Mouse (Mus musculus): ENCODE measurements at regions not wholly inside any gene's neighbourhood (a gene's known extent, or its start where the extent isn't known, plus 50 kb on each side); places are given as distances from the start of the nearest gene placed in this dataset.
A peak's percentile ranks its signal among the peaks of the same experiment; 100 is the strongest.

DNA sequence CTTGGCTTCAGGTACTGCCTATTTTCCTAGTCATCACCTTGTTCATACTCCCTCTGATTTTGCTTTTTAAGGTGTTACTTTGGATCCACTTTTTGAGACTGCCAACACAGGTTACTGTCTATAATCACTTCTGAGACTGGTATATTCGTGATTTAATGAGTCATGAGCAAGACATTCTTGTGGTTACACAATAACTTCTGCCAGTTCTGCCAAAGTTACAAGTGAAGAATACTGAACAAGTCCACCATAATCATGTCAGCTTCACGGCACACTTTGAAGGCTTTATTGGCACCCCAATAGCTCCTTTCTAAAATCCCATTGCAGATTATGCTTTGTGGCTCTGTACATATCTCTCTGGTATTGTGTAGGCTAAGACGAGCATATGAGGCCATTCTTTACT lies 327.9 kb downstream of the Frk start:
- Histone ChIP-seq H3K9me3 (ENCODE audit: control insufficient read depth, low read length) (no peaks in the 10 kb centered on the region), H3K36me3 (ENCODE audit: control insufficient read depth, insufficient read depth, low read length) (no peaks in the 10 kb centered on the region), H3K9ac (replicated peaks; ENCODE audit: low read depth, low read length) (no peak overlapping the region), H3K27me3 (ENCODE audit: control insufficient read depth, insufficient read depth, low read length) (no peaks in the 10 kb centered on the region), H3K27ac (ENCODE audit: low read depth, low read length) (no peak overlapping the region), H3K4me2 (ENCODE audit: low read depth, low read length) (no peak overlapping the region), H3K4me3 (ENCODE audit: low read depth, low read length) (no peak overlapping the region), H3K4me1 (ENCODE audit: control insufficient read depth, insufficient read depth, low read length) (no peaks in the 10 kb centered on the region)
- WGBS = 88% methylated on average over 3 of the region's 3 CpGs
- ATAC-seq (ENCODE audit: low read depth) = no peak

DNA sequence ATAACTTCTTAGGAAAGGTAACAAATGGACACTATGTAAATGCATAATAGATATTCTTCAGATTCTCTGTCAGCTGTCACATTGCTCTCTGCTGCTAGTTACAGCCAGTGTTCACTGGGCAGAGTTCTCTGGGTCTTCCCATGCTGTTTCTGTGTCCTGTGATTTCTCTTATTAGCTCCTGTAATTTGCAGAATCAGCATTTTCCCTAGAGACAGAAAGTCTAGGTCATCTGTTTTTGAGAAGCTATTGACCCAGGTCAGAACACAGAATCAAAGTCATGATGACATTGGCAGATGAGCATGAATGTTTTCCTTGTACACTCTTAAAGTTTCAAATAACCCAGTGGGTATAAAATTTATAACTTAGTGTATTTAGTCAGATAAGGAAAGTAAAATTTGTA lies 340.9 kb downstream of the Frk start:
- H3K9ac ChIP-seq (replicated peaks; ENCODE audit: low read depth, low read length) = no peak overlapping the region
- H3K4me2 ChIP-seq (ENCODE audit: low read depth, low read length) = no peak overlapping the region
- no peak for ATAC-seq (ENCODE audit: low read depth)

DNA sequence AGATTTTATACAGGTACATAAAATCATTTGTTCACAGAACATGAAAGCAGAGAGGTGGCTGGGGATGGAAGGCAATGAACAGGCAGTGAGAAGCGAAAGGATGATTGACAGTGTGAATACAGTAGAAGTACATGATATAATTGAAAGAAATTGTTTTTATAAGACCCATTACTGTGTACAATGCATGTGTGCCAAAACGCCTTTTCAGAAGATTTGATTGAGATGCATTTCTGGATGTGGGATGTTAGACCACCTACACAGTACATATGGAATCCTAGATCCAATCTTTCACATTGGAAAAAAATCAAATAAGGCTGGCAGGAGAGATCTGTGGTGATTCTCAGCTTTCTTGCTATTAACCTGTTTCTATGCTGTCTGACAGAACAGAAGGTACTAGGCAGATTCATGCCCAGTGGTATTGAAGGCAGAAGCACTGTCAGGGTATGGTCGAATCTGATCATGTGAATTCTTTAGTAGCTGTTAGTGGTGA lies 358.9 kb downstream of the Frk start:
- Histone ChIP-seq H3K4me3 (ENCODE audit: low read depth, low read length) (no peak overlapping the region), H3K27me3 (ENCODE audit: control insufficient read depth, insufficient read depth, low read length) (no peaks in the 10 kb centered on the region), H3K4me1 (ENCODE audit: control insufficient read depth, insufficient read depth, low read length) (no peaks in the 10 kb centered on the region), H3K9ac (replicated peaks; ENCODE audit: low read depth, low read length) (no peak overlapping the region), H3K9me3 (ENCODE audit: control insufficient read depth, low read length) (no peaks in the 10 kb centered on the region), H3K36me3 (ENCODE audit: control insufficient read depth, insufficient read depth, low read length) (no peaks in the 10 kb centered on the region), H3K27ac (ENCODE audit: low read depth, low read length) (no peak overlapping the region), H3K4me2 (ENCODE audit: low read depth, low read length) (no peak overlapping the region)
- no peak for ATAC-seq (ENCODE audit: low read depth)
- 86% methylated on average over 3 of the region's 3 CpGs for WGBS

More for the DNA sequence above, 340.9 kb downstream of the Frk start:
- Histone ChIP-seq H3K4me1 (ENCODE audit: control insufficient read depth, insufficient read depth, low read length) (no peaks in the 10 kb centered on the region), H3K36me3 (ENCODE audit: control insufficient read depth, insufficient read depth, low read length) (no peaks in the 10 kb centered on the region), H3K27ac (ENCODE audit: low read depth, low read length) (no peak overlapping the region), H3K27me3 (ENCODE audit: control insufficient read depth, insufficient read depth, low read length) (no peaks in the 10 kb centered on the region), H3K4me3 (ENCODE audit: low read depth, low read length) (no peak overlapping the region), H3K9me3 (ENCODE audit: control insufficient read depth, low read length) (no peaks in the 10 kb centered on the region)

DNA sequence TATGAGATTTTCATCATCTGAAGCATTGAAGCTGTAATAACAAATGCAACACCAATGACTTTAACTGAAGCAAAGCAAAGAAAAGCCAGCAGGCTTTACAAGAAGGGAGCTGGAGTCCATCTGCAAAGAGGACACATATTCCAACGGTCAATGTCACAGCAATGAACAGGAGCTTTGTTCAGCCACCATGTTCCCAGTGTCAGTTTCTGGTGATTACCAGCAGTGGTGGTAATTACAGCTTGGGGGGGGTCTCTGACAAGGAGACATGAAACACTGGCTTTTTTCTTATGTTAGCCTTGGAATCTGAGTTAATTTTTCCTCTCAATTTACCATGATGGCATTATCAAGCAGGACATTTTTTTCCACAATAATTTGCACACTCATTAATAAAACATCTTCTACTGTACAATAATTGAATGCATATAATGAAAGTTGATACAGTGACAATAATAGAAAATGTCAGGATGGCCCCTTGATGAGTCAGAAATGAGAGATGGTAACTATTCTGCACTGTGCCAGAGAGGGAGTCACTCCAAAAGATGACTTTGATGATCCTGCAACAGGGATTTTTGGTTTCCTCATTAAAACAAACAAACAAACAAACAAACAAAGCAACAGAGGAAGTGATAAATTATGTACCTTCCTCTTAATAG lies 373.4 kb downstream of the Frk start:
- no peaks in the 10 kb centered on the region for H3K9me3 ChIP-seq (ENCODE audit: control insufficient read depth, low read length)
- no peak overlapping the region for H3K4me3 ChIP-seq (ENCODE audit: low read depth, low read length)
- 63% methylated on average over 1 of the region's 1 CpGs for WGBS
- H3K4me1 ChIP-seq (ENCODE audit: control insufficient read depth, insufficient read depth, low read length) = no peaks in the 10 kb centered on the region
- no peaks in the 10 kb centered on the region for H3K27me3 ChIP-seq (ENCODE audit: control insufficient read depth, insufficient read depth, low read length)
- ATAC-seq (ENCODE audit: low read depth) = no peak
- H3K9ac ChIP-seq (replicated peaks; ENCODE audit: low read depth, low read length) = no peak overlapping the region
- H3K27ac ChIP-seq (ENCODE audit: low read depth, low read length) = no peak overlapping the region
- H3K36me3 ChIP-seq (ENCODE audit: control insufficient read depth, insufficient read depth, low read length) = no peaks in the 10 kb centered on the region
- H3K4me2 ChIP-seq (ENCODE audit: low read depth, low read length) = no peak overlapping the region

DNA sequence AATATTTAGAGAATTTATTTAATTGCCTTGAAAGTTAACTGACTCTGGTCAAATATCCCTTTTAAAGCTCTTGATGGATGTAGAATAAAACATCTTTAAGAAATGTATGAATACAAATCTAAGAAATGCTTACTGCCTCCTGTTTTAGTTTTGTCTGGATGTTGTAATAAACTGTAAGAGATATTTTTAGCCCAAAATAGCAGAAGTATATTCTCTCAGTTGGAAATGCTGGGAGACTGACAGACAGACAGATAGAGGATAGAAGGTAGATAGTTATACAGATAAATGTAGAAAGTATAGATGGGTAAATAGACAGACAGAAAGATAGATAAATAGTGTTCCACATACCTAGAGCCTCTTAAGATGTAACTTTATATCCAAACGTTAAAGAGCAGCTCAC lies 379.5 kb downstream of the Frk start:
- 74% methylated on average over 1 of the region's 1 CpGs for WGBS
- no peak overlapping the region for H3K27ac ChIP-seq (ENCODE audit: low read depth, low read length)
- H3K36me3 ChIP-seq (ENCODE audit: control insufficient read depth, insufficient read depth, low read length) = no peaks in the 10 kb centered on the region
- H3K9me3 ChIP-seq (ENCODE audit: control insufficient read depth, low read length) = no peaks in the 10 kb centered on the region
- H3K4me1 ChIP-seq (ENCODE audit: control insufficient read depth, insufficient read depth, low read length) = no peaks in the 10 kb centered on the region
- H3K9ac ChIP-seq (replicated peaks; ENCODE audit: low read depth, low read length) = no peak overlapping the region
- no peak overlapping the region for H3K4me2 ChIP-seq (ENCODE audit: low read depth, low read length)
- no peak for ATAC-seq (ENCODE audit: low read depth)
- no peak overlapping the region for H3K4me3 ChIP-seq (ENCODE audit: low read depth, low read length)
- no peaks in the 10 kb centered on the region for H3K27me3 ChIP-seq (ENCODE audit: control insufficient read depth, insufficient read depth, low read length)

DNA sequence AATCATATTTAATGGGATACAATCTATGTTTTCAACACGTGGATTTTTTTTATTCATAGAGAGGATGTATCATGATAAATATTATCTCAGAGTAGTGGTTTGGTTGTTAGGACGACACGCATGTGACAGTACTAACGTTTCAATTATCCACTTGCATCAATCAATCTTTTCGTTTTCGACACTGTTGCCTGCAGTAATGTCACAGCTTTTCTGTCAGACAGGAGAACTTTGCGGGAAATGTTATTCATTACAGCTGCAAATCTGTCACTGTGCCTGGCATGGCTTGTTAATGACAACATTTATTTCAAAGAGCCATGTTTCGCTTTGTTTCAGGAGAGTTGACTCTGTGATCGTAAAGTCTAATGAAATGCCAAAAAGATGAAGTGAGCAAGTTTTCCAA lies 388.7 kb downstream of the Frk start:
- 0 out of 2 replicates have a peak overlapping the region, but pooled peaks have one; percentile 8 for H3K4me2 ChIP-seq (ENCODE audit: low read depth, low read length)
- H3K9ac ChIP-seq (replicated peaks; ENCODE audit: low read depth, low read length) = no peak overlapping the region
- ATAC-seq (ENCODE audit: low read depth) = peak; percentile 24; the same call in 1 of the 2 replicates
- H3K4me3 ChIP-seq (ENCODE audit: low read depth, low read length) = no peak overlapping the region
- no peaks in the 10 kb centered on the region for H3K4me1 ChIP-seq (ENCODE audit: control insufficient read depth, insufficient read depth, low read length)
- H3K27me3 ChIP-seq (ENCODE audit: control insufficient read depth, insufficient read depth, low read length) = no peaks in the 10 kb centered on the region
- 37% methylated on average over 9 of the region's 9 CpGs for WGBS
- H3K9me3 ChIP-seq (ENCODE audit: control insufficient read depth, low read length) = no peaks in the 10 kb centered on the region
- H3K36me3 ChIP-seq (ENCODE audit: control insufficient read depth, insufficient read depth, low read length) = no peaks in the 10 kb centered on the region
- H3K27ac ChIP-seq (ENCODE audit: low read depth, low read length) = no peak overlapping the region

DNA sequence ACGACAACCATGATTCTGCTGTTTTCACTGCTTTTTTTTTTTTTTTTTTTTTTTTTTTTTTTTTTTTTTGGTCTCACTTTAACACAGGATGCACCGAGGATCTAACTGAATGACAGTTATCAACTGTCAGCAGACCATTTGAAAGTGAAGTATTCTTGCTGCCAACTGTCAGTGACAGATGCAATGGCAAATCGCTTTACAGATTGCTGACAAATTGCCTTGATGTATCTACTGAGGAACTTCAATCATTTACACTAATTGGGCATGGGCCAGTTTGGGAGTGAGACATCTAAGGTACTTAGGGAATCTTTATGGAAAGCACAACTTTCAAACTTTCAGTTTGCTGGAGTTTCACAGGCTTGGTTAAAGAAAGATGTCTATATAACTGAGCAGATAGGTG lies 395.3 kb downstream of the Frk start:
- WGBS = 83% methylated on average over 3 of the region's 3 CpGs
- Histone ChIP-seq H3K27me3 (ENCODE audit: control insufficient read depth, insufficient read depth, low read length) (no peaks in the 10 kb centered on the region), H3K4me1 (ENCODE audit: control insufficient read depth, insufficient read depth, low read length) (no peaks in the 10 kb centered on the region), H3K9me3 (ENCODE audit: control insufficient read depth, low read length) (no peaks in the 10 kb centered on the region), H3K4me2 (ENCODE audit: low read depth, low read length) (no peak overlapping the region), H3K4me3 (ENCODE audit: low read depth, low read length) (no peak overlapping the region), H3K9ac (replicated peaks; ENCODE audit: low read depth, low read length) (no peak overlapping the region), H3K27ac (ENCODE audit: low read depth, low read length) (no peak overlapping the region), H3K36me3 (ENCODE audit: control insufficient read depth, insufficient read depth, low read length) (no peaks in the 10 kb centered on the region)
- ATAC-seq (ENCODE audit: low read depth) = no peak

DNA sequence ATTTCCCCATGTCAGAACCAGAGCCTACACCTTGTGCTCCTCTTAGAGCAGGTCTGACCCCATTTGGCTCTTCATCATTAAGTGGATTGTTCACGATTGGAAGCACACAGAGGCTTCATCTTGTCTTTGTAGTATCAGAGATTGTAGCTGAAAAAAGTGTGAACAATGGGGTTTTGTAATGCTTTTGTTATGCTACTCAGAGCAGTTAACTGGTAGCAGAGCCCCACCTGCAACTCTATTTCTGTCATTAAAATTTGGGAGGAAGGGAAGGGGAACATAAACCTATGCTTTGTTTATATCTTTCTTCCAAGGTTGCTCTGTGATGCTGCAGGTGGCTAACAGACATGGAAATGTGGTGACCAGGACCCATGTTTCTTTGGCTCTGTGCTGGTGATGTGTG lies 404.4 kb downstream of the Frk start:
- 63% methylated on average over 1 of the region's 1 CpGs for WGBS
- H3K27me3 ChIP-seq (ENCODE audit: control insufficient read depth, insufficient read depth, low read length) = no peaks in the 10 kb centered on the region
- no peak overlapping the region for H3K27ac ChIP-seq (ENCODE audit: low read depth, low read length)
- H3K9me3 ChIP-seq (ENCODE audit: control insufficient read depth, low read length) = no peaks in the 10 kb centered on the region
- H3K4me2 ChIP-seq (ENCODE audit: low read depth, low read length) = no peak overlapping the region
- H3K4me1 ChIP-seq (ENCODE audit: control insufficient read depth, insufficient read depth, low read length) = no peaks in the 10 kb centered on the region
- no peaks in the 10 kb centered on the region for H3K36me3 ChIP-seq (ENCODE audit: control insufficient read depth, insufficient read depth, low read length)
- no peak overlapping the region for H3K9ac ChIP-seq (replicated peaks; ENCODE audit: low read depth, low read length)
- H3K4me3 ChIP-seq (ENCODE audit: low read depth, low read length) = no peak overlapping the region
- ATAC-seq (ENCODE audit: low read depth) = no peak

DNA sequence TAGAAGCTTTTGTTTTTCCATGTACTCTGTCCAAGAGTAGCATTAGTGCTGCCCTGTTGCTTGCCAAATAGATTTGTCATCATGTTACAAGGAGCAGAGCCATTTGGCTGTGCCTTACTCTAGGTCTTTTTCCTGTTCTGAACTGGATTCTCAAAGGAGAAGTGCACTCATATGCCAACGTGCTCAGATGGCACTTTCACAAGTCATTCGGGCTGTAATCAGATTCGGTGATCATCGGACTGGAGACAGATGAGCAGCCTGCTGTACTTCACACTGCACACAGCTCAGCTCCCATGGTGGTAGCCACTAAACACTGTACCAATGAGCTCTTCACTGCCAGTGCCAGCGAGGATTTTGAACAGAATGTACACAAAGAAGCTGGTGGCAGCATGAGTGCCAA lies 421.1 kb downstream of the Frk start:
- H3K27me3 ChIP-seq (ENCODE audit: control insufficient read depth, insufficient read depth, low read length) = no peaks in the 10 kb centered on the region
- peak; percentile 87 for ATAC-seq (ENCODE audit: low read depth)
- no peaks in the 10 kb centered on the region for H3K9me3 ChIP-seq (ENCODE audit: control insufficient read depth, low read length)
- no peaks in the 10 kb centered on the region for H3K36me3 ChIP-seq (ENCODE audit: control insufficient read depth, insufficient read depth, low read length)
- H3K4me3 ChIP-seq (ENCODE audit: low read depth, low read length) = no peak overlapping the region
- no peak overlapping the region for H3K4me2 ChIP-seq (ENCODE audit: low read depth, low read length)
- no peak overlapping the region for H3K27ac ChIP-seq (ENCODE audit: low read depth, low read length)
- H3K4me1 ChIP-seq (ENCODE audit: control insufficient read depth, insufficient read depth, low read length) = no peaks in the 10 kb centered on the region
- 71% methylated on average over 5 of the region's 5 CpGs for WGBS
- H3K9ac ChIP-seq (replicated peaks; ENCODE audit: low read depth, low read length) = no peak overlapping the region

All from neural tube, embryonic 14.5 days (tissue).